Mouse (Mus musculus) embryo, embryonic 10 days (tissue): ENCODE measurements around the gene Ppard.

Experiments
- DNase-seq: peaks from one replicate; pipeline ENCODE4 v3.0.0-alpha.2; 2015; ENCODE audit warnings: low spot score

Ppard gene

DNA sequence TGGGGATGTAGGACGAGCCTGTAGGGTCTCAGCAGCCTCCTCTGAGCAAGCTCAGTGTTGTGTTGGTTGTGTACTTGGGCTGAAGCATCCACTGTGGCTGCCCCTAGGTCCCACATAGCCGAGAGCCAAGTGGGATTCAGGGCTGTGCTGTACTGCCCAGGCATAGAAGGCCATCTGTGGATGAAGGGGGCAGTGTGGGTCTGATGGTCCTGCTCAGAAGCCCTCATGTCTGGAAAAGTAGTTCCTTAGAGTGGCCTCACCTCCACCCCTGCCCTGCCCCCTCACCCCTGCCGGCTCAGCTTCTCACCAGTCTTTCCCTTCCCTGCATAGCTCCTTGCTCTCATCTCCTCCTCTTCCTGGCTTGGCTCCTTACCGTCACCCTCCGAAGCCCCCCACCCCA is 23.2 kb downstream of the Ppard start:
- no peak for DNase-seq

DNA sequence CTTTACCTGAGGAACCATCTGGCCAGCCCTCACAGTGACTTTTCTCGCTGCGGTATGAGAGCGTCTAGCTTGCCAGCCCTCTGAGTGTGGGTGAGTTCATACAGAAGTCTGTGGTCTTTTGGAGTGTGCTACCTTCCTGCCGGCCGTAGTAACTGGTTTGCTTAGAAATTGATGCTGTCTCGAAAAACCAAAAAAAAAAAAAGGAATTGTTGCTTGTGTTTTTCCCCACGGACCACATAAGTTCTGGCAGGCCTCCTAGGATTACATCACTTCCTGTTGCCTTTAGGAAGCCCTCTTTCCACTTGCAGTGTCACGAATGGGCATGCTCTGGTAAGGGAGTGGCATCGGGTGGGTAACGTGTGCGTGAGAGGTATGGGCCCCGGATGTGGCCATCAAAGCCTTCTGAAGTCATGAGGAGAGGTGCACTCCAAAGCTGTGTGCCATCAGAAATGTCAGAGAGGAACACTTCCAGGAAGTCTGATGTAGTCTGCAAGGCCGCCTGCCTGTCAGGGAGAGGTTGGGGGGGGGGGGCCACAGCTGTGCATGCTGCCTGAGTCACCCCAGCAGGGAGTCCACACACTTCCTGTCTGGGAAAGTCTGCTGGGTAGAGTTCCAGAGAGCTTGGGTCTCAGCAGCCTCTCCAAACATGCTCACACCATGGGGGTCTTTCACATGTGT is 24.3 kb downstream of the Ppard start:
- DNase-seq, result no peak

DNA sequence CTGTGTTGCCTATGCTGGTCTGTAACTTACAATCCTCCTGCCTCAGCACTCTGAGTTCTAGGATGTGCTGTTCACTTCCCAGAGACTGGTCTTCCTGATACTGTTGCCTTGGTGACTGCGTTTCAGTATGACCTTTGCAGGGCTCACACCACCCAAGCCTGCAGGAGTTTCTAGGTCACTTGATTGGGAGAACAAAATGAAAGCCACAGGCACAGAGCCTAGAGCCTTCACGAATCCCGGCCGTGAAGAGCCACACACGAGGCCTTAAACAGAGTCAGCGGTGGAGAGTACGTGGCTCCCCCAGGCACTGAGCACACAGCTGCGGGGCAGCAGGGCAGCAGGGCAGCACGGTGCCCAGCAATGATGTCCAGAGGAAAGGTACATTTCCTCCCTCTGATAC is 25.8 kb downstream of the Ppard start:
- DNase-seq, result no peak

DNA sequence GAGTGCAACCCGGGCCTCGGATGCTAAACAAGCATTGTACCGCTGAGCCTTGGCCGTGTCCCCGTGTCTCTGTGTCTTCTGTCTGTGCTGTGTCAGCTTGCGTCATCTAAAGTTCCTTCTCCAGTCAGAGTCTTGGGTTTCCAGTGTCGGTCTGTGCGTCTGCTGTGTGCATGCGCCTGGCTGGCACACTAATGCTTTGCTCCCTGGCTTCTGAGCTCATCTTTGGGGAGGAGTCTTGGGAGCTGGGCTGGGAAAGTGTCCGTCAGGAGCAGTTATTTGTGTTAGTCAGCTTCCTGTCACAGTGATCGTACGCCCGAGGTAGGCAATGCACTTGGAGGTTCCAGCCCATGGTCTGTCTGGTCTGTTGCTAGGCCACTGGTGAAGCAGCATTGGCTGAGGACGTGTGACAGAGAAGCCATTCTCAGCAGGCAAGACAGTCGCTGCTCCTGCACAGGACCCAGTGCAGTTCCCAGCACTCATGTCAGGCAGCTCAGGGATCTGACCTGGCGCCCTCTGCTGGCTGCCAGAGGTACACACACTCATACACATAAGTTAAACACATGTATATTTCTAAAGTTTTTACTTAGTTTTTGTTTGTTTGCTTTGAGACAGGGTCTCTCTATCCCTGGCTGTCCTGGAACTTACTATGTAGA is 27.5 kb downstream of the Ppard start:
- DNase-seq, result no peak

DNA sequence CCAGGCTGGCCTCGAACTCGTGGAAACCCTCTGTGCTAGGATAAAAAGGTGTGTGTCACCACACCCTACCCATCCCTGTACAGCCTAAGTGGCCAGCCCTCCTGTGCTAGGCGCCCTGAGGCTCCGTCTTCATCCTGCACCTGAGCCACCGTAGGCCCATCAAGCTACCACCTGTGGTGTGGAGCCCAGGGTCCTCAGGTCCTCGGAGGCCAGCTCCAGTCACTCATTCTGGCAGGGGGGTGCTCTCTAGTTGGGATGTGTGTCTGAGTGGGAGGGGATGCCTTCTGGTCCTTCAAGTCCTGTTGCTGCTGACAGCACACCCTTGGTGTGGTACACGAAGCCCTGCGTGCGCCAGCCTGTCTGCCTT is 28.0 kb downstream of the Ppard start:
- DNase-seq, result no peak

DNA sequence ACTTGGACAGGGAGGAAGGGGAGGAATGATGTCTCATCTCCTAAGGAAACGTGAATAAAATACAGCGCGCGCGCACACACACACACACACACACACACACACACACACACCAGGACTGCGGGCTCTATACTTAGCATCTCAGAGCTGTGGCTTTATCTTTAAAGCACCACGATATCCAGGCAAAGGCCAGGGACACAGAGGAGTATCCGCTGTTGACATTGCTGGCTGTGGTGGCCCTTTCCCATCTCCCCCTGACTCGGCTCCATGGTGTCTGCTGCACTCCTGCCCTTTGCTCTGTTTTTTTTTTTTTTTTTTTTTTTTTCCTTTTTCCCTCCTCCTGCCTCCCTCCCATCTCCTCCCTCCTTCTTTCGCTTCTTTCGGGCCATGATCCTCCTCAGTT is 29.3 kb downstream of the Ppard start:
- no peak for DNase-seq

DNA sequence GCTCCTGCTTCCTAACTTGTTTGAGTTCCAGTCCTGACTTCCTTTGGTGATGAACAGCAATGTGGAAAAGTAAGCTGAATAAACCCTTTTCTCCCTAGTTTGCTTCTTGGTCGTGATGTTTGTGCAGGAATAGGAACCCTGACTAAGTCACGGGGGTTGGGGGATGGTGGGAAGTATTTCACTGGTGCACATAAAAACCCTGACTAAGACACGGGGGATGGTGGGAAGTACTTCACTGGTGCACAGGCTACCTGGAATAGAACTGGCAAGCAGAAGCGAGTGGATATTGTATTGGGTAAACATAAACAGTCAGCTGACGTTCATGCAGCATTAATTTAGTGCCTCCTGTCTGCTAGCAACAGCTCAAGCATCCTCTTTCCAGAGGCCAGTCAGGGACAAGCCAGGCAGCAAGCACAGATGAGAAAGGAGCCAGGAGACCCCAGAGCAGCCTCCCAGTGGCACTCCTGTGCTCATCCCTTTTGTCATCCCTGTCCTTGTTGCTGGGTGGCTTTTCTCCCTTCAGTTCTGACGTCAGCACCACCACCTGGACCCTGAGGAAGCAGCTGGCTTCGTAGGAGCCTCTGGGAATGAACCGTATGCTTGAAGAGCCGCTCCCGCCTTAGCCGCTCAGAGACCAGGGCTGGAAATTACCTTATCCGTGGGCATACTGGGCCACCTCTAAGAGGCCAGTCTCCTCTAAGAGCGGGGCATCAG is 30.8 kb downstream of the Ppard start:
- DNase-seq, result no peak

DNA sequence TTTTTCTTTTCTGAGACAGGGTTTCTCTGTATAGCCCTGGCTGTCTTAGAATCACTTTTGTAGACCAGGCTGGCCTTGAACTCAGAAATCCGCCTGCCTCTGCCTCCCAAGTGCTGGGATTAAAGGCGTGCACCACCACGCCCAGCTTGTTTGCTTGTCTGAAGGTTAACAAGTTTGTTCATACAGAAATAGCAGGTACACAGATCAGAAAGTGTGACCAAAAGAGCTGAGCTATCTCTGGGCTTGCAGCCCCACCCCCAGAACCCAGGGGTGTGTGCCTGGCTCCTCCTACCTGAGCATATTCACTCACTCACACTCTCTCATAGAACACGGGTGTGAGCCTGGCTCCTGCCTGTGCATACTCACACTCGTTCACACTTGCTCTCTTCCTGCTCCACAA is 34.8 kb downstream of the Ppard start:
- no peak for DNase-seq

DNA sequence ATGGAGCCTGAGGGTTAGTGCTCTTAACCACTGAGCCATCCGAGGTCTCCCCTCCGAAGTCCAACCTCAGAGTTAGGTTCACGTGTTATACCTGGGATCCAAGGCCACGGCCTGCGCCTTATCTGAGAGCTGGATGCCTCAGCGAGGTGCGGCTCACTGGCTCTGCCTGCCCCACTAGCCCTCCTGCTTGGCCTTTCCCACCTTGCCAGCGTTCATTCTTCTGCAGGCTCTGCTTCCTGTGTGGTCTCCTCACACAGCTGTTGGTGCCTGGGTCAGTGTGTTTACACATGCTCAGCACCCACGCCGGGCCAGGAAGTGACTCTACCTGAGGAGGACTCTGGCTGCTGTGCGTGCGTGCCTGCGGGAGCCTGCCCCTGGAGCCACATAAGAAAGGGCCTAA is 37.7 kb downstream of the Ppard start:
- no peak for DNase-seq

DNA sequence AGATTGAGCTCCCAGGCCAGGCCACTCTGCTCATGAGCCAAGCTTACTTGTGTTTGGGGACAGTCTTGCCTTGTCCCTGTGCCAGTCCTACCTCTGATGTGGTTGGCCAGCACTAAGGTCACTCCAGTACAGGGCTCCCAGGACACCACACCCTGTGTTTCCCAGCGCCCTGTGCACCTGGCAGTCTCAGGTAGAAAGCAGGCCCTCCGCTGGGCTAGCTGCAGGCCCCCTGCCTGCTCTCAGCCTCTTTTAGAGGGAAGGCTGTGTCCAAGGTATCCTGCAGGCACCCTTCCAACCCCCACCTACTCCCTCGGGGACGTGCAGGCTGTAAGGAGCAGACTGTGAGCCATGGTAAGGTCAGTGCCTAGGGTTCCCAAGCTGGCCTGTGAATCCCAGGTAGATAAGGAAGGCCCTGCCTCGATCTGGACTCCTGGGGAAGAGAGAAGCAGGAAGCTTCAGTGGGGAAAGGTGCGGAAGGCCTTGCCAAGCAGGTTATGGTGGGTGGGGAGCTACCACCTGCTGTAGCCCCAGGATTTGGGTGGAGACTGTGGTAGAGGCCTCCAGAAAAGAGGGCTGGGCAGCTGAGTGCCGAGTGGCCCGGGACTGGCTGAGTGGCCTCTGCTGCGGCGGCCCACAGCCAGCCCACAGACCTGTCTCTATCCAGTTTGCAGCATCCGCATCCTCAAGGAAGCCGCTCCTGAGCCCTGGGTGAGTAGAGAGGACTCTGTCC is 39.2 kb downstream of the Ppard start:
- DNase-seq, result no peak

DNA sequence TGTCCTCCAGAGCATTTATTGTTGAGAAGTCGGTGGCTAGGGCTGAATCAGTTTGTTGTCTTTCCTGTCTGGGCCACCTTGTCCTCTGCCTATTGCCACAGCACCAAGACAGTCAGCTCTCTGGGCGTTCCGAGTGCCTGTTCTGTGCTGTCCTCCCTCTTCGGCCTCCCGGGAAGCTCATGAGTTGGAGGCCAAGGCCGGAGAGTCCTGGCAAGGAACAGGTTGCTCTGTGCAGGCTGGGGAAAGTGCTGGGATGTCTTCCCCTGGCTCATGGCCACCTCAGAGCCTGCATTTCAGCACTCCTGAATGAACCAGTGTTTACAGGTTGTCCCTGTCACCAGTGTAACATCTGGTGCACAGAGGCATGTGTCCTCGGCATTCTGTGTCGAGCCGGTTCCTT is 39.8 kb downstream of the Ppard start:
- no peak for DNase-seq

DNA sequence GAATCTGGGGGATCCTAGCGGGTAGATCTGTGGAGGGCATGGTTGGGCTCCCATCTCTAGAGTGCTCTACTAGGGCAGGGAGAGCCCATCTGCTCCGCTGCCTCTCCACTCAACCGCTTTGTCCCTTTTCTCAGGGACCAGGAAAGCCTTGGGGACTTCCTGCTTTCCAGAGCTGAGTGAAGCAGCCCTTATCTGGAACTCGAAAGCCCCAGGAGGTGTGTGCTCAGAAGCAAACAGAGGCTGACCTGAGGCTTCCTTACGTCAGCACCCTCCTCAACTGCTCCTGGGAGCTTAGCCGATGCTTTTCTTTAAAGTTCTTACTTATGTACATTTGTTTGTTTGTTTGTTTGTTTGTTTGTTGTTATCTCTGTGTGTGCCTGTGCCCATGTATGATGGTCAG is 40.3 kb downstream of the Ppard start:
- no peak for DNase-seq

DNA sequence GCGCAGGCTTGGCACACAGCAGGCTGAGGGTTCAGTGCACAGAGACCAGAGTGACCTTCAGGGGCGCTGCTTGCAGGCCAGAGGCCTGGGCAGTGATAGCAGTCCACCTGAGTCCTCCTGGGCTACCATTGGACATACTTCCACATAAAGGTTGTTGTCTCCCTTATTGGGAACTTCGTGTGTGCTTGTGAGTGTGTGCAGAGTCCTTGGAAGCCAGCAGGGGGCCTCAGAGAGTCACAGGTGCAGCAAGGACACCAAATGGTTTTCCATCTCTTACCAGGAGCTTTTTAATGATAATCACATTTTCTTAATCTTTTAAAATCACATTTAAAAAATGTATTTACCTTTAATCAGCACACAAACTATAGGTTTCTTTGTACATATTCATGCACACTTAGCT is 42.2 kb downstream of the Ppard start:
- DNase-seq, result no peak

DNA sequence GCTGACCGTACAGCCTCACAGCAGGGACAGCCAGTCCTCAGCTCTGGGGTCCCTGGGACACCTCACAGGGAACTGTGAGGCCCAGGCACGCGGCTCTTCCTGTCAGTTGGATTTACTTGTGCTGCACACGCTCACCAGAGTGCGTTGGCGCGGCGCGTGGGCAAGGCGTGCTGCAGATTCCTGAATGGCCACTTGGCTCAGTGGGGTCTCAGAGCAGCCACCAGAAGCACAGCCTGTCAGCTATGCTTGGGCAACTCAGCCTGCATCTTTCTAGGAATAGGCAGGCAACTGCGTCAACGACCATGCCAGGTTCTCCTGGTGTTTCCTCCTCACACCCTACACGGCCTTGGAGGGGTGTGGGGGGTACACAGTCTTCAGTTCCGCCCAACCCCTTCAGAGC is 44.7 kb downstream of the Ppard start:
- no peak for DNase-seq

DNA sequence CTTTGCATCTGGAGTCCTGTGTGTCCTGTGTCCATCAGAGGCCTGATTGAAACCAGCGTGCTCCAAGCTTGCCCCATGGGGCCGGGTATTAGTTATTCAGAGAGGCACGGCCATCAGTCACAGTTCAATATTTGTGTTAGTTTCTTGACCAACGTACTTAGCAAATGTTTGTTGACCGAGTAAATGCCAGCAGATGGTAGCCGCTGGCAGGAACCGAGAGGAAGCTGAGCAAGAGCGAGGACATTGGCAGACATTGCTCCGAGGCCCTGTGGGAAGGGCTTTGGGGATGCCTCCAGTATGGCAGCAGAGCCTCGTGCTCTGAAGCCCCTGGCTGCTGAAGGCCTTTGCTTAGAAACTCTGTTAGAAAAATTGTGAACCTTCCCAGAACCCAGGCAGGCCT is 45.2 kb downstream of the Ppard start:
- DNase-seq, result no peak

DNA sequence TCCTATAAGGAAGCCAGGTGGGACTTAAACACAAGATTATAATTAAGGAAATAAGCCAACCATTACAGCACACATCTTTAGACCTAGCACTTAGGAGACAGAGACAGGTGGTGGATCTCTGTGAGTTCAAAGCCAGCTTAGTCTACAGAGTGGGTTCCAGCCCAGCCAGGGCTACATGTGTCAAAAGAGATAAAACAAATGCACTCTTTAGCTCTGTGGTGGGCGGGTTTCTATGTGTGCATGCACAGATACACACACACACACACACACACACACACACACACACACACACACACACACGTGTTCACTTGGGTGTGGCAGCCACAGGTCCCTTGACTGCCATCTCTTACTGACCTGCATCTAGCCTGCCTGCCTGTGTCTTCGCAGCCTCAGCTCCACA is 45.7 kb downstream of the Ppard start:
- DNase-seq, result no peak

DNA sequence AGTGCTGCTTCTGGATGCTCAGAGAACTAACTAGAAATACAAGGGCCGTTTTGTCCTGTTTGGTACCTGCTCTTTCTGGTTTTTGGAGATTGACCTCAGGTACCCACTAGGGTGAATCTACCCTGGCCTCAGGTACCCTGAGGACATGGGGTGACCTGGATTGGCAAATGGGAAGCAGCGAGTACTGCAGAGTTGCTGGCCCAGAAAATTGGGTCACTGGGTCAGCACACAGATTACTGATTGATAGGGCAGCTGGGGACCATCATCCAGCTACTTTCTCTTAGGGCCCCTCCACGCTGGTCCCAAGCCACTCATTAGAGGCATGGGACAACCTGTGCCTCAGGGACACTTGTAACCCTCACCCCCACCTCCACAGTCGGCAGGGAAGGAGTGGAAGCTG is 46.7 kb downstream of the Ppard start:
- no peak for DNase-seq

DNA sequence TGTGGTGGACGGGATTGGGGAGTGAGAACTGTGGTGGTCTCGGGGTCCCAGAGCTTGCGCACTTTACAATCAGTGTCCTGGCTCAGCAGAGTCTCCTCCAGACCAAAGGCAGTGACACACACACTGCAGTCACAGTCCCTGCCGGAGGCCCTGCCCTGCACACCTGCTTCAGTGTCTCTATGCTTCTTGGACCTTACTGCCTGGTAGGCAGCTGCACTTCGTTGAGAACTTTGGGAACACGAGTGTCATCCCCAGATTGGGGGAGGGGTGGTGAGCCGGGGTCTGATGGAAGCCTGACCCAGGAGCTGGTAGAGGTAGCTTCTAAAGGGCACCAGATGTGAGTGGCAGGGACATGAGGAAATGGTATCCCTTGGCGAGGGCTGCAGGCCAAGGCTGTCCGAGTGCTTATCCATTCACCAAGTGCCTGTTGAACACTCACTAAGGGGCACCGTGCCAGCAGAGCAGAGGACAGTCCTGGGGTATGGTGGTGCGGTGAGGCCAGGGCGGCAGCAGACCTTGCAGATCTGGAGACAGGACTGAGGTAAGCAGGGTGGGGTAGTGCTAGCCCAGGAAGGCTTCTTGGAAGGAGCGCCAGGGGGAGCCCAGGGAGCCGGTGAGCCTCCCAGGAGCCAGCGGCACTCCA is 47.4 kb downstream of the Ppard start:
- no peak for DNase-seq

DNA sequence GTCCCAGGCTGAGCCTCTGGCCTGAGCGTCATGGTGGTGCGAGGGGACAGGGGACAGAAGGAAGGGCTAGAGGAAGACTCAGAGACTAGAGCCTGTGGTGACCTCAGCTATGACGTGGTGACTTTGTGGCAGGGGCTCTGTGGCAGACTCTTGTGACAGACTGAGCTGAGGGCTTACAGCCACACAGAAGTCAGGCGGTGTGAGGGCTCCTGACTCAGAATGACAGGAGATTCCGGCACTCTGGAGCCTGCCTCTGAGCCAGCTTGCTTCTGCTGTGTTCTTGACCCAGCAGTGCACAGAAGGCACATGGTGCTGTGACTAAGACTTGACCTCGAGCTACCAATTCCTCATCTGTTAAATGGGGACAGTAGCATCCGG is 47.9 kb downstream of the Ppard start:
- no peak for DNase-seq

DNA sequence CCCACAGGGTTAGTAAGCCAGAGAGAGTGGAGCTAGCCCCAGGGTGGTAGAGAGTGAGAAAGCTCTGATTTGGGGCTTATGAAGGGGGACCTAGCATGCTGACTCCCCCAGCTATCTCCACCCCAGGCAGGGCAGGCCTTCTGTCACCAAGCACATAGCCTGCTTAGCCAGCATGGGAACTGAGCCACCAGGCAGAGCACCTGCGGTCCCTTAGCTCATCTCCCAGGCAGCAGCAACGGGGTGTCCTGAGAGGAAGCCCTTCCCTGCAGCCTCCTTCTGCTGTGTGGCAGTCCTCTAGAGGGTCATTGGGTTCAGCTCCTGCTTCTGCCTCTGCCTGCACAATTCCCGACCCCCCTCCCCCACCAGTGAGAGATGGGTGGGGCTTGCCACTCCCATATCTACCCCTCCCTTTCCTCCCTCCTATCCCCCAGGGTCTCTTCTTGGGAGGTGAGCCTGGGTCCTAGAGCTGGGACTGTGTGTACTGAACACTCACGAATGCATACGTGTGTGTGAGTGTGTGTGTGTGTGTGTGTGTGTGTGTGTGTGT is 48.4 kb downstream of the Ppard start:
- no peak for DNase-seq

DNA sequence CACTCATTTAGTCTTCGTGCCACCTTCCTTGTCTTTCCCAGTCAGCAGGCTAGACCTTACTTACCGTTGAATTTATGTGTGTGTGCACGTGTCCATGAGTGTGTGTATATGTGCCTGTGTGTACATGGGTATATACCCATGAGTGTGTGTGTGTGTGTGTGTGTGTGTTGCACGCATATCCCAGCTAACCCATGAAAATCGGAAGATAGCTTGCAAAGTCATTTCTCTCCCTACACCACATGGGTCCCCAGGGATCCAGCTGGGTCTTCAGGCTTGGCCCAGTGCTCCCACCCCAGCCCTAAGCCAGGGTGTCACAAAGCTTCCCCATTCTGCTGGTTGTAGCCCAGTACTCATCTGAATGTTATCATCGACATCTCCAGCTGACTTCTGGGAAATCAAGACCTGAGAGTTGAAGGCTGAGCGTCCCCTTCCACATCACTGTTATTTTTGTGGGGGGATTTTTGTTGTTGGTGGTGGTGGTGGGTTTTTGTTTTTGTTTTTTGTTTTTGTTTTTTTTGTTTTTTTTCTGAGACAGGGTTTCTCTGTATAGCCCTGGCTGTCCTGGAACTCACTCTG is 49.5 kb downstream of the Ppard start:
- DNase-seq, result no peak

DNA sequence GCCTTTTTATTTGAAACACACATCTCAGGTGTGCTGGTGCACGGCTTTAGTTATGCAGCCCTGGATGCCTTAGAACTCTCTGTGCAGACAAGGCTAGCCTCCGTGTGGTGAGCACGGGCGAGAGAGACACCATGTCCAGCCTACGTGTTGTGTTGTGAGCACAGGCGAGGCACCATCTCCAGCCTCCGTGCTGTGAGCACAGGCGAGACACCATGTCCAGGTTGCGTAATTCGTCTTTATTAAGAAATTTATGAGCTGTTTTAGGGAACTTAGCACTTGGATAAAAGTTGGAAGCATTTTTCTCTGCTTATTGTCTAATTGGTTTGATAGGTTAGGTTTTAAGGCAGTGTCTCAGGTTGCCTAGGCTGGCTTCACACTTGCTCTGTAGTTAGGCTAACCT is 50.7 kb downstream of the Ppard start:
- no peak for DNase-seq
